7 mouse cellular contexts compared by ENCODE assay signal in the genomic region with DNA sequence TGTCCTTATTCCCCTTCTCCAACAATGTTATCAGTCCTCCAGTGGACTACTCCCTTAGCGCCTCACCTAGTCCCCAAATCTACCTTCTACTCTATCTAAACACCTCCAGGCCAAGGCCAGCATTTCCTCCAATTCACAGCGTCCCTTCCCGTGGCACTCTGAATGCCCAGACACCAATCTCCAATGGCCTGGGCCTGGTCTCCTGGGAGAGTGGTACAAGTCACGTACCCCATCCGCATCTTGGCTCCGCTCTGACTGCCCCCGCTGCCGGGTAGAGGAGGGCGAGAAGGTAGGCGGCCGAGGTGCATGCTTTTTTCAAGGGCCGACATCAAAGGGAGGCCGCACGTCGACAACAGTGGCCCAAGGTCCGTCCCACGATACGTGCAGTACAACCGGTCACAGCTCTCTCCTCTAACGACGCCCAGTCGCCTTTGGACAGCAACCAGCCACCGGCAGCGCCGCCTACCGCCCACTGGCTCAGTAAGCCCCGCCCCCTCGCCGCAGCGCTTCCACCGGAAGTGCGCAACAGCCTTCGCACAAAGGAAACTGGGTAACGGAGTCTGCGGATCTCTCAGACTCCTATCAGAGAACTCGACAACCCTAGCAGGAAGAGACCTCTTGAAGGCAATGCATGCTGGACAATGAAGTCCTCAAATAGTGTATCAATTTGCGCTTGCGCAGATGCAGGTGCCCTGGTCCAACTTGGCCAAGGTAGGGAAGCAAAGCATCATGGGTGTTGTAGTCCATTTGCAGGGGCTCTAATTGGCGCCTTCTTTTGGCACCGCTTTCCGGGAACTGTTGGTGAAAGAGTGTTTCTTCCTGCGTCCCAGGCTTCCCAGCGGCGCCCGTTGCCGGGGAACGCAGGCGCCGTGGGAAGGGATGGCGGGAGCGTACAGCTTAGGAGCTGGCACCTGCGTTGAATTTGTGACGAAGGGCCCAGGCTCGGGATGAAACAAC. TPM values are rescaled to one million over a fixed set of nuclear protein-coding genes. Genes with fewer than 3 reads are reported as not detected.
A peak's percentile ranks its signal among the peaks of the same experiment; 100 is the strongest.
DNase-seq lines count a peak whose midpoint lies in the region; ATAC-seq lines count a peak whose summit lies in the region.

C2cd3 (plus strand) TSS at position 739 of the 957 bp plus-strand sequence.
Ppme1 (minus strand) TSS at position 813 of the 957 bp plus-strand sequence.

- peak within 1 kb of the TSS; percentile 65 for H3K4me2 ChIP-seq in embryonic facial prominence, embryonic 11.5 days (ENCODE audit: low read depth, low read length)
- H3K4me2 ChIP-seq in midbrain, embryonic 13.5 days (replicated peaks): peak within 1 kb of the TSS; percentile 77

- peak within 1 kb of the TSS; percentile 62; the same call in 1 of the 2 replicates for H3K27ac ChIP-seq in embryonic facial prominence, embryonic 11.5 days (replicated peaks; ENCODE audit: low read depth, low read length)
- peak within 1 kb of the TSS; percentile 93 for H3K27ac ChIP-seq in limb, embryonic 10.5 days
- peak within 1 kb of the TSS; percentile 91 for H3K27ac ChIP-seq in midbrain, embryonic 13.5 days

- H3K9me3 ChIP-seq in embryonic facial prominence, embryonic 11.5 days (replicated peaks; ENCODE audit: control insufficient read depth, low read length): no peaks in the 10 kb centered on the region
- no peaks in the 10 kb centered on the region for H3K9me3 ChIP-seq in limb, embryonic 10.5 days (replicated peaks)
- no peaks in the 10 kb centered on the region for H3K9me3 ChIP-seq in midbrain, embryonic 13.5 days

- H3K4me1 ChIP-seq in embryonic facial prominence, embryonic 11.5 days (ENCODE audit: control insufficient read depth, insufficient read depth, low read length): no peaks in the 10 kb centered on the region
- peaks cover 18% of the 10 kb centered on the region for H3K4me1 ChIP-seq in limb, embryonic 10.5 days
- peaks cover 35% of the 10 kb centered on the region for H3K4me1 ChIP-seq in midbrain, embryonic 13.5 days (replicated peaks)

- H3K4me3 ChIP-seq in embryonic facial prominence, embryonic 11.5 days (ENCODE audit: low read depth, low read length): peak within 1 kb of the TSS; percentile 74
- peak within 1 kb of the TSS; percentile 84 for H3K4me3 ChIP-seq in limb, embryonic 10.5 days
- H3K4me3 ChIP-seq in midbrain, embryonic 13.5 days (replicated peaks): peak within 1 kb of the TSS; percentile 80

- ATAC-seq in embryonic facial prominence, embryonic 11.5 days (replicated peaks; ENCODE audit: insufficient number of reproducible peaks, low FRiP score, low TSS enrichment, low read depth): peak; percentile 98
- peak; percentile 95 for ATAC-seq in granulocyte monocyte progenitor cell, adult 5-6 weeks (replicated peaks; ENCODE audit: poor library complexity, severe bottlenecking)
- peak; percentile 99 for ATAC-seq in midbrain, embryonic 13.5 days

- no peaks in the 10 kb centered on the region; the same call in 1 of the 2 replicates for H3K36me3 ChIP-seq in embryonic facial prominence, embryonic 11.5 days (replicated peaks; ENCODE audit: control insufficient read depth, insufficient read depth, low read depth, low read length)
- peaks cover 29% of the 10 kb centered on the region for H3K36me3 ChIP-seq in limb, embryonic 10.5 days
- H3K36me3 ChIP-seq in midbrain, embryonic 13.5 days: peaks cover 16% of the 10 kb centered on the region

- DNase-seq in adrenal gland, postnatal 14 days: peak; percentile 99
- peak; percentile 100 for DNase-seq in embryonic facial prominence, embryonic 11.5 days (ENCODE audit: low spot score)
- DNase-seq in kidney, adult 11 months: peak; percentile 100
- DNase-seq in limb, embryonic 10.5 days (ENCODE audit: low spot score): peak; percentile 99
- DNase-seq in spleen, adult 12 weeks (ENCODE audit: low spot score): peak; percentile 97

- H3K27me3 ChIP-seq in embryonic facial prominence, embryonic 11.5 days (ENCODE audit: control insufficient read depth, insufficient read depth, low read length): no peaks in the 10 kb centered on the region
- no peaks in the 10 kb centered on the region for H3K27me3 ChIP-seq in limb, embryonic 10.5 days (ENCODE audit: low read depth, poor library complexity, severe bottlenecking)
- H3K27me3 ChIP-seq in midbrain, embryonic 13.5 days: no peaks in the 10 kb centered on the region

- H3K9ac ChIP-seq in embryonic facial prominence, embryonic 11.5 days (replicated peaks; ENCODE audit: low read length): peak within 1 kb of the TSS; percentile 82
- peak within 1 kb of the TSS; percentile 91 for H3K9ac ChIP-seq in midbrain, embryonic 13.5 days (replicated peaks)

- under 1% methylated on average over 54 of the region's 54 CpGs for WGBS in embryonic facial prominence, embryonic 11.5 days
- WGBS in limb, embryonic 10.5 days: under 1% methylated on average over 54 of the region's 54 CpGs
- under 1% methylated on average over 54 of the region's 54 CpGs for WGBS in midbrain, embryonic 13.5 days

RNA-seq across cellular contexts. Expression of gene C2cd3, which starts in this region (rescaled TPM):
- 21.3 and 21.4 TPM in 2 replicates for total RNA-seq in adrenal gland, postnatal 14 days (2021)
- polyA plus RNA-seq in embryonic facial prominence, embryonic 11.5 days (2014; fragmentation: Nextera tagmentation; extraction: Ambion mirVana): 32.4 and 32.8 TPM in 2 replicates
- total RNA-seq in granulocyte monocyte progenitor cell, adult 5-6 weeks (2014; fragmentation: Nextera tagmentation): 50.5 and 60.2 TPM in 2 replicates
- total RNA-seq in granulocyte monocyte progenitor cell, adult 5-6 weeks (2017): 21.0 and 30.9 TPM in 2 replicates
- 31.2 and 40.3 TPM in 2 replicates for polyA plus RNA-seq in limb, embryonic 10.5 days (2016; fragmentation: Nextera tagmentation; extraction: Ambion mirVana)
- polyA plus RNA-seq in midbrain, embryonic 13.5 days (2015; fragmentation: Nextera tagmentation; extraction: Ambion mirVana): 25.7 and 28.7 TPM in 2 replicates

RNA-seq across cellular contexts. Expression of gene Ppme1, which starts in this region (rescaled TPM):
- total RNA-seq in adrenal gland, postnatal 14 days (2021): 53.4 and 55.1 TPM in 2 replicates
- 68.9 and 69.9 TPM in 2 replicates for polyA plus RNA-seq in embryonic facial prominence, embryonic 11.5 days (2014; fragmentation: Nextera tagmentation; extraction: Ambion mirVana)
- 24.9 and 27.0 TPM in 2 replicates for total RNA-seq in granulocyte monocyte progenitor cell, adult 5-6 weeks (2014; fragmentation: Nextera tagmentation)
- 42.7 and 71.7 TPM in 2 replicates for total RNA-seq in granulocyte monocyte progenitor cell, adult 5-6 weeks (2017)
- polyA plus RNA-seq in limb, embryonic 10.5 days (2016; fragmentation: Nextera tagmentation; extraction: Ambion mirVana): 79.1 and 84.2 TPM in 2 replicates
- polyA plus RNA-seq in midbrain, embryonic 13.5 days (2015; fragmentation: Nextera tagmentation; extraction: Ambion mirVana): 139 and 144 TPM in 2 replicates

Comparison
In these comparisons a context has a peak if more than half of its experiments do, and no peak if none do; other contexts are left out.
1. Peak in every context shown above with its lines: DNase-seq, ATAC-seq, H3K4me3 ChIP-seq and H3K27ac ChIP-seq.